Mouse (Mus musculus): Measurements from ENCODE around the gene Kcnf1. TPM values are rescaled to one million over a fixed set of nuclear protein-coding genes. Genes with fewer than 3 reads are reported as not detected.

The Kcnf1 gene
- 0.21 and 0.29 TPM in 2 replicates for polyA plus RNA-seq (2015; fragmentation: Nextera tagmentation; extraction: Ambion mirVana)

DNA sequence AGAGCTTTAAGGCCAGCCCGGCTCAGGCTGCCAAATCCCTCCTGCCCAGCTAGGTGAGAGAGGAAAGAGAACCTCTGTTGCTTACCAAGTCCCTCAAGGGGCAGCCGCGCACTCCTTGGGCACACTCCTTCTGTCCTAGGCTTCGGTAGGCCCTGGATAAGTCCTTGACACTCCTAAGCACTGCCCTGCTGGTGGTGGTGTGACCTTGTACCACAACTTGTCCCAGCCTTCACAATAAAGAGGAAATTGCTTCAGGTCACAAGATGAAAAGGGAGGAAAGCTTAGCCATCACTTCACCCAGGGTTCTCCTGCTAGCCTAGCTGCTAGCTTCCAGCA lies at the start of gene Kcnf1:
Gene Kcnf1 (minus strand): TSS at position 132 of the 336 bp plus-strand sequence.
- Histone ChIP-seq H3K27ac (replicated peaks) (no peak within 1 kb of the TSS), H3K9ac (no peak within 1 kb of the TSS), H3K27me3 (peaks cover 36% of the 10 kb centered on the region), H3K4me1 (replicated peaks) (no peaks in the 10 kb centered on the region), H3K4me3 (replicated peaks) (no peak within 1 kb of the TSS), H3K9me3 (replicated peaks) (no peaks in the 10 kb centered on the region), H3K36me3 (replicated peaks) (no peaks in the 10 kb centered on the region), H3K4me2 (peak within 1 kb of the TSS; percentile 38)
- WGBS (ENCODE audit: insufficient replicate concordance), result 33% methylated on average over 4 of the region's 4 CpGs
- ATAC-seq (ENCODE audit: insufficient read depth), result no peak

DNA sequence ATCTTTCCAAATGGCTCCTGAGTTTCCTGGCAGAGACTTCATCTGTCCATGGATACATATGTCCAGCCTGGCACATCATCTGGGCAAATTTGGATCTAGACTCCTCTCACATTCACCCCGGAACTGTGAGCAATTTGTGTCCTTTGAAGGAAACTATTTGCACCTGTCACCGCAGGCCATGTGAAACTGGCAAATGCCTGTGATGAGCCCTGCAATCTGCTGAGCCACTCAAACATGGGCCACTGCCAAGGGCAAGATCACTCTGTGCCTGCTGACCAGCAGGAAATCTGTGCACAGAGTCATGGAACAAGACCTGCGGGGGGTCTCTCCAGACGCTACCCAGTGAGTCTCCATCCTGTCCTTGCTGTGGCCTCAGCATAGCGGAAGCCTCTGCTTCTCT lies 48.3 kb upstream of the Kcnf1 start:
- no peaks in the 10 kb centered on the region for H3K27me3 ChIP-seq
- H3K9me3 ChIP-seq (replicated peaks), result no peaks in the 10 kb centered on the region
- no peak overlapping the region for H3K4me3 ChIP-seq (replicated peaks)
- H3K27ac ChIP-seq (replicated peaks), result no peak overlapping the region
- no peaks in the 10 kb centered on the region for H3K4me1 ChIP-seq (replicated peaks)
- ATAC-seq (ENCODE audit: insufficient read depth), result no peak
- no peaks in the 10 kb centered on the region for H3K36me3 ChIP-seq (replicated peaks)
- no peak overlapping the region for H3K4me2 ChIP-seq
- 62% methylated on average over 5 of the region's 5 CpGs for WGBS (ENCODE audit: insufficient replicate concordance)
- H3K9ac ChIP-seq, result no peak overlapping the region

GRCm38 (mm10) chr12:17223050-17223449 lies 46.4 kb upstream of the Kcnf1 start:
- Histone ChIP-seq H3K27me3 (no peaks in the 10 kb centered on the region), H3K4me1 (replicated peaks) (no peaks in the 10 kb centered on the region), H3K36me3 (replicated peaks) (no peaks in the 10 kb centered on the region), H3K9me3 (replicated peaks) (no peaks in the 10 kb centered on the region), H3K4me2 (no peak overlapping the region), H3K27ac (replicated peaks) (no peak overlapping the region), H3K9ac (no peak overlapping the region), H3K4me3 (replicated peaks) (no peak overlapping the region)
- ATAC-seq (ENCODE audit: insufficient read depth), result no peak
- WGBS (ENCODE audit: insufficient replicate concordance), result 48% methylated on average over 3 of the region's 3 CpGs

DNA sequence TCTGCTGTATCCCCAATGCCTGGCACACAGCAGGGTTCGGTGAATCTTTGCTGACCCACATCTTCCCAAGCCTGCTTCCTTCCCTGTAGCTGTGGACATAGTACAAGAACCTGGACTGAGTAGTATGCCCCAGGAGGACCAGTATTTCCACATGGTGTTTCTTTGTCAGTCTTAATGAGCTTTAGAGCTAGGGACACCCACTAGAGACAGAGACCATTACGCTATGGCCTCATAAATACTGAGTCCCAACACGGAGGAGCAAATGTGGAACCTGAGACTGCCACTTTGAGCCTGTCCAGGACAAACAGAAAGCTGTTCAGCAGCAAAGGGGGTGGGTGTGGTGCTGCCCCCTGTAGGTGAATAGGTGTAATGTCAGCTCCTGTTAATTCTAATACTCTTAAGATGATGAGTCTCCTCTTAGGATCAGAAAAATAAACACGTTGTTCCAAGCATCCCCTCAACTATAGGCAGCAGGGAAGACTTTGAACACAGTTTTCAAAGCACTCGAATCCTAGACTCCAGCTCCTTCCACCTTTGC lies 45.3 kb upstream of the Kcnf1 start:
- Histone ChIP-seq H3K27ac (replicated peaks) (no peak overlapping the region), H3K36me3 (replicated peaks) (no peaks in the 10 kb centered on the region), H3K27me3 (no peaks in the 10 kb centered on the region), H3K9me3 (replicated peaks) (no peaks in the 10 kb centered on the region), H3K4me2 (no peak overlapping the region), H3K4me1 (replicated peaks) (no peaks in the 10 kb centered on the region), H3K9ac (no peak overlapping the region), H3K4me3 (replicated peaks) (no peak overlapping the region)
- WGBS (ENCODE audit: insufficient replicate concordance), result 27% methylated on average over 5 of the region's 5 CpGs
- ATAC-seq (ENCODE audit: insufficient read depth), result no peak

GRCm38 (mm10) chr12:17220631-17221030 lies 43.9 kb upstream of the Kcnf1 start:
- no peak for ATAC-seq (ENCODE audit: insufficient read depth)
- H3K36me3 ChIP-seq (replicated peaks), result no peaks in the 10 kb centered on the region
- H3K4me3 ChIP-seq (replicated peaks), result no peak overlapping the region
- H3K9ac ChIP-seq, result no peak overlapping the region
- no peak overlapping the region for H3K4me2 ChIP-seq
- H3K9me3 ChIP-seq (replicated peaks), result no peaks in the 10 kb centered on the region
- no peaks in the 10 kb centered on the region for H3K27me3 ChIP-seq
- 43% methylated on average over 5 of the region's 5 CpGs for WGBS (ENCODE audit: insufficient replicate concordance)
- no peaks in the 10 kb centered on the region for H3K4me1 ChIP-seq (replicated peaks)
- H3K27ac ChIP-seq (replicated peaks), result no peak overlapping the region

GRCm38 (mm10) chr12:17219107-17219506 lies 42.4 kb upstream of the Kcnf1 start:
- Histone ChIP-seq H3K4me2 (no peak overlapping the region), H3K4me3 (replicated peaks) (no peak overlapping the region), H3K27ac (replicated peaks) (no peak overlapping the region), H3K27me3 (no peaks in the 10 kb centered on the region), H3K4me1 (replicated peaks) (no peaks in the 10 kb centered on the region), H3K36me3 (replicated peaks) (no peaks in the 10 kb centered on the region), H3K9me3 (replicated peaks) (no peaks in the 10 kb centered on the region), H3K9ac (no peak overlapping the region)
- ATAC-seq (ENCODE audit: insufficient read depth), result no peak
- WGBS (ENCODE audit: insufficient replicate concordance), result 26% methylated on average over 4 of the region's 4 CpGs

- Histone ChIP-seq H3K4me1 (replicated peaks) (no peaks in the 10 kb centered on the region), H3K4me3 (replicated peaks) (no peak overlapping the region), H3K36me3 (replicated peaks) (no peaks in the 10 kb centered on the region), H3K4me2 (no peak overlapping the region), H3K27me3 (no peaks in the 10 kb centered on the region), H3K9me3 (replicated peaks) (no peaks in the 10 kb centered on the region), H3K9ac (no peak overlapping the region), H3K27ac (replicated peaks) (no peak overlapping the region)
- no peak for ATAC-seq (ENCODE audit: insufficient read depth)
- WGBS (ENCODE audit: insufficient replicate concordance), result 54% methylated on average over 8 of the region's 8 CpGs
These were observed 41.7 kb upstream of the Kcnf1 start for GRCm38 (mm10) chr12:17218390-17218789.

- Histone ChIP-seq H3K9ac (no peak overlapping the region), H3K4me1 (replicated peaks) (no peaks in the 10 kb centered on the region), H3K4me3 (replicated peaks) (no peak overlapping the region), H3K4me2 (no peak overlapping the region), H3K27me3 (no peaks in the 10 kb centered on the region), H3K9me3 (replicated peaks) (no peaks in the 10 kb centered on the region), H3K36me3 (replicated peaks) (no peaks in the 10 kb centered on the region), H3K27ac (replicated peaks) (no peak overlapping the region)
- no peak for ATAC-seq (ENCODE audit: insufficient read depth)
- 76% methylated on average over 7 of the region's 7 CpGs for WGBS (ENCODE audit: insufficient replicate concordance)
These were observed 39.1 kb upstream of the Kcnf1 start for GRCm38 (mm10) chr12:17215751-17216150.

- 69% methylated on average over 13 of the region's 13 CpGs for WGBS (ENCODE audit: insufficient replicate concordance)
- no peaks in the 10 kb centered on the region for H3K36me3 ChIP-seq (replicated peaks)
- no peaks in the 10 kb centered on the region for H3K4me1 ChIP-seq (replicated peaks)
- no peak overlapping the region for H3K4me2 ChIP-seq
- no peak overlapping the region for H3K27ac ChIP-seq (replicated peaks)
- no peak overlapping the region for H3K4me3 ChIP-seq (replicated peaks)
- no peaks in the 10 kb centered on the region for H3K27me3 ChIP-seq
- H3K9me3 ChIP-seq (replicated peaks), result no peaks in the 10 kb centered on the region
- no peak overlapping the region for H3K9ac ChIP-seq
- ATAC-seq (ENCODE audit: insufficient read depth), result no peak
These were observed 26.0 kb upstream of the Kcnf1 start for GRCm38 (mm10) chr12:17202492-17203322.

DNA sequence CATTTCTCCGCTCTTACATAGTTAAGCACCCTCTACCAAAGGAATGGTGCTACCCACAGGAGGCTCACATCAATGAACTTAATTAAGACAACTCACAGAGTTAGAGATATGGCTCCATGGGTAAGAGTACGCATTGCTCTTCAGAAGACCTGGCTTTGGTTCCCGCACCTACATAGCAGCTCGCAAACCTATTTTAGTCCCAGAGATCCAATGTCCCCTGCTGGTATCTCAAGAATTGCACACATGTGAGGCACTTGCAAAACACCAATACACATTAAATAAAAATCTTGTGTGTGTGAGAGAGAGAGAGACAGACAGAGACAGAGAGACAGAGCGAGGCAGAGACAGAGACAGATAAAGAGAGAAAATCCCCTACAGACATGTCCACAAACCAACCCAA lies 21.9 kb upstream of the Kcnf1 start:
- H3K27me3 ChIP-seq, result no peaks in the 10 kb centered on the region
- no peak overlapping the region for H3K27ac ChIP-seq (replicated peaks)
- no peak overlapping the region for H3K4me2 ChIP-seq
- no peak overlapping the region for H3K9ac ChIP-seq
- no peak for ATAC-seq (ENCODE audit: insufficient read depth)
- H3K4me1 ChIP-seq (replicated peaks), result no peaks in the 10 kb centered on the region
- 78% methylated on average over 5 of the region's 5 CpGs for WGBS (ENCODE audit: insufficient replicate concordance)
- H3K9me3 ChIP-seq (replicated peaks), result no peaks in the 10 kb centered on the region
- no peaks in the 10 kb centered on the region for H3K36me3 ChIP-seq (replicated peaks)
- no peak overlapping the region for H3K4me3 ChIP-seq (replicated peaks)

- WGBS (ENCODE audit: insufficient replicate concordance), result 82% methylated on average over 6 of the region's 6 CpGs
- no peak overlapping the region for H3K9ac ChIP-seq
- no peaks in the 10 kb centered on the region for H3K36me3 ChIP-seq (replicated peaks)
- ATAC-seq (ENCODE audit: insufficient read depth), result no peak
- no peaks in the 10 kb centered on the region for H3K27me3 ChIP-seq
- H3K4me2 ChIP-seq, result no peak overlapping the region
- H3K27ac ChIP-seq (replicated peaks), result no peak overlapping the region
- no peaks in the 10 kb centered on the region for H3K4me1 ChIP-seq (replicated peaks)
- H3K4me3 ChIP-seq (replicated peaks), result no peak overlapping the region
- no peaks in the 10 kb centered on the region; the same call in 1 of the 2 replicates for H3K9me3 ChIP-seq (replicated peaks)
These were observed 17.5 kb upstream of the Kcnf1 start for GRCm38 (mm10) chr12:17194140-17194539.

DNA sequence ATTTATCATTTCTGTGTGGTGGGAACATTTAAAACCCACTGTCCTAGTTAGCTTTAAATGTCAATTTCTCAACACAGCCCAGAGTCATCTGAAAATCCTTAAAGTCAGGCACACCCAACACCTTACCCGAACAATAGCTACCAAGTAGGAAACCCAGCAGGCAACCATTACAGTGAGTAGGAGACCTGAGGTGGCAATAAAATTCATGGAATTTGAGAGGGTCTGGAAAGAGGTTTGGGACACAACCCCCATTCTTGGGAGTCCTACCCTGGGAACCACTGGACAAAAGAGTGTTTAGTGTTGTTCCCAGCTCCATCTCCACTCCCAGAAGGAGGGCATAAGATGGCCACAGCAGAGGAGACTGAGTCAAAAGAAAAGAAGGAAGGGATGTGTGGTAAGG lies 16.6 kb upstream of the Kcnf1 start:
- no peak overlapping the region for H3K4me3 ChIP-seq (replicated peaks)
- 66% methylated on average over 1 of the region's 1 CpGs for WGBS (ENCODE audit: insufficient replicate concordance)

More for the DNA sequence above, 16.6 kb upstream of the Kcnf1 start:
- H3K4me1 ChIP-seq (replicated peaks), result no peaks in the 10 kb centered on the region
- no peaks in the 10 kb centered on the region; the same call in 1 of the 2 replicates for H3K9me3 ChIP-seq (replicated peaks)
- H3K27ac ChIP-seq (replicated peaks), result no peak overlapping the region
- no peak overlapping the region for H3K9ac ChIP-seq
- H3K4me2 ChIP-seq, result no peak overlapping the region
- H3K36me3 ChIP-seq (replicated peaks), result no peaks in the 10 kb centered on the region
- ATAC-seq (ENCODE audit: insufficient read depth), result no peak
- no peaks in the 10 kb centered on the region for H3K27me3 ChIP-seq
